Mouse (Mus musculus): ENCODE results near the gene Tut4. TPM values are rescaled to one million over a fixed set of nuclear protein-coding genes. Genes with fewer than 3 reads are reported as not detected.

The Tut4 gene
- polyA plus RNA-seq (2017; shearing (Covaris generic)) = 105 TPM

DNA sequence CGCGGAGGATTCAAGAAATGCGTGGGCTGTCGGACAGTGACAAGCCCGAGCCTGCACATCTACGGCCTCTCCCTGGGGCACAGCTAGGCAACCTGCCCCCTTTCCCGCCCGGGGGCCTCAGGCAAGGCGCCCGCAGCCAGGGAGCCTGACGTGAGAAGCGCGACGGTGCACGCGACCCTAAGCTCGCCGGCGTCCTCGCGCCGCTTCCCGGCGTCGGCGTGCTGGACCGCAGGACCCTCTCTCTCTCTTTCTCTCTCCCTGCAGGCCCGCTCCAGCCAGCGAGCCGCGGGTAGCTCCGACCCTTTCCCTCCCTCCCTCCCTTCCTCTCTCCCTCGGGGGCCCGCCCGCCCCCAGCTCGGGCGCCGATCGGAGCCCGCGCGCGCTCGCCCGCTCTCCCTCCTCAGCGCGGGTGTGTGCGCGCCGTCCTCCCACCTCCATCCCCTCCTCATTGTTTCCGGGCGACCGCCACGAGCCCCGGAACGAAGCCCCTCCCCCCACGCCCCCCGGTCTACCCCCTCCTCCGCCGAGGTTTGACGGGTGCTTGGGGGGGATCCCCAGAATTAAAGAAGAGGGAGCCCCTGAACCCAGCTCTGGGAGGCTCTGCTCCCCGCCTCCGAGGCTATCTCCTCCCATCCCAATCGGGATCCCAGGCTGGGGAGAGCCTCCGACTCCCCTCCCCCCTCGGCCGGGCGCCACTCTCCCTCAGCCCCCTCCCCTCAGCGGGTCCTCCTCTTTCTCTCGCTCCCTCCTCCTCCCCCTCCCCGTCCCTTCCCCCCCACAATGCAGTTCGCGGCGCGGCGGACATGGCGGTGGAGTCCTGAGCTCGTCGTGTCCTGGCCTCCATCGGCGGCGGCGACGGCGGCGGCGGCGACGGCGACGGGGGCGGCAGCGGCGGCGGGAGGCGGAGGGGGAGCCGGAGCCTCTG lies at the start of gene Tut4:
Gene Tut4, plus strand, starts transcription at position 196 of the 925 bp plus-strand sequence.

GRCm38 (mm10) chr4:108578840-108579742 lies 119.9 kb downstream of the Tut4 start, which contains the start of the genes Prpf38a and Orc1:
Gene Prpf38a, minus strand, starts transcription at chr4:108579336.
Gene Orc1, plus strand, starts transcription at chr4:108579423.

Other genes with a start within 250 kb of the Tut4 start
- not detected for gene Zyg11a, start 241.4 kb upstream of the Tut4 start, polyA plus RNA-seq (2017; shearing (Covaris generic))
- gene Zyg11b, start 158.3 kb upstream of the Tut4 start, polyA plus RNA-seq (2017; shearing (Covaris generic)) = 21.8 TPM
- gene Coa7, start 131.3 kb upstream of the Tut4 start, polyA plus RNA-seq (2017; shearing (Covaris generic)) = 22.0 TPM
- not detected for gene Shisal2a, start 76.1 kb upstream of the Tut4 start, polyA plus RNA-seq (2017; shearing (Covaris generic))
- 3.9 TPM for gene Gpx7, start 52.5 kb upstream of the Tut4 start, polyA plus RNA-seq (2017; shearing (Covaris generic))
- gene Prpf38a, start 119.9 kb downstream of the Tut4 start, polyA plus RNA-seq (2017; shearing (Covaris generic)) = 56.8 TPM
- gene Orc1, start 120.0 kb downstream of the Tut4 start, polyA plus RNA-seq (2017; shearing (Covaris generic)) = 2.0 TPM
- 93.0 TPM for gene Cc2d1b, start 160.5 kb downstream of the Tut4 start, polyA plus RNA-seq (2017; shearing (Covaris generic))